Mouse (Mus musculus): ENCODE measurements around the gene H60c. TPM values are rescaled to one million over a fixed set of nuclear protein-coding genes. Genes with fewer than 3 reads are reported as not detected.
"Not testable (repeated sequence)": the region's sequence is repeated elsewhere in the genome, so short reads cannot be mapped to it uniquely, and the experiment has no call there.

H60c gene
- total RNA-seq (2018; cell fraction: chromatin; rRNA removed): not detected
- not detected for total RNA-seq (2018; cell fraction: cytosol; rRNA removed)
- not detected for total RNA-seq (2018; cell fraction: nucleus; rRNA removed)
- not detected in 3 replicates for polyA plus RNA-seq (2018)

GRCm38 (mm10) chr10:3267671-3268070 is at the start of gene H60c:
TSS of gene H60c (minus strand) at chr10:3267771.
- Histone ChIP-seq H3K36me3 (ENCODE audit: inconsistent target) (no peaks in the 10 kb centered on the region), H3K4me3 (ENCODE audit: inconsistent target) (no peak within 1 kb of the TSS), H3K79me2 (ENCODE audit: inconsistent target) (no peaks in the 10 kb centered on the region), H3K27ac (no peak within 1 kb of the TSS)
- 70% methylated on average over 8 of the region's 8 CpGs for WGBS (ENCODE audit: missing documents)

GRCm38 (mm10) chr10:3308821-3309206 is 41.2 kb upstream of the H60c start:
- no peak overlapping the region for H3K27ac ChIP-seq
- no peak overlapping the region for H3K4me3 ChIP-seq (ENCODE audit: inconsistent target)
- H3K36me3 ChIP-seq (ENCODE audit: inconsistent target): no peaks in the 10 kb centered on the region
- no peaks in the 10 kb centered on the region for H3K79me2 ChIP-seq (ENCODE audit: inconsistent target)
- WGBS (ENCODE audit: missing documents): 80% methylated on average over 1 of the region's 1 CpGs

- Histone ChIP-seq H3K4me3 (ENCODE audit: inconsistent target) (no peak overlapping the region), H3K36me3 (ENCODE audit: inconsistent target) (no peaks in the 10 kb centered on the region), H3K27ac (no peak overlapping the region), H3K79me2 (ENCODE audit: inconsistent target) (no peaks in the 10 kb centered on the region)
- 83% methylated on average over 4 of the region's 4 CpGs for WGBS (ENCODE audit: missing documents)
Measured at GRCm38 (mm10) chr10:3308180-3308820, 40.7 kb upstream of the H60c start.

DNA sequence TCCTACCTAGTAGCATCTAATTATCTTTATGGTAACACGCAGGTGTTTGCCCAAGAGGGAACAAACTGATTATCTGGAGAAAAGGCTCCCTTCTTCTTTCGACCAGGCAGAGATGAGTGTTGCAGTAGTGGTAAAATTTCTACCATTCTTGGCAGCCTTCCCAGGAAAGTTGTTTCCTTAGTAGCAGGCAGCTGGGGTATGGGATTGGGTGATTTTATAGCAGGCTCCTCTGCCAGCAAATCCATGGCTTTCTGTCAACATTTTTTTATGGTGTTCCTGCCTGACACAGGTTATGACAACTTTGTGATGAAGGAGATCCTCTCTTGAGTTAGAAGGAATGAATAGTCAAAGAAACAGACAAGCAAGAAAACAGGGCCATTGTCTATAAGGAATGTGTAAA is 40.2 kb upstream of the H60c start:
- no peak overlapping the region for H3K27ac ChIP-seq
- H3K36me3 ChIP-seq (ENCODE audit: inconsistent target): no peaks in the 10 kb centered on the region
- H3K4me3 ChIP-seq (ENCODE audit: inconsistent target): no peak overlapping the region
- H3K79me2 ChIP-seq (ENCODE audit: inconsistent target): no peaks in the 10 kb centered on the region
- WGBS (ENCODE audit: missing documents): 30% methylated on average over 2 of the region's 2 CpGs

- H3K36me3 ChIP-seq (ENCODE audit: inconsistent target): no peaks in the 10 kb centered on the region
- no peak overlapping the region for H3K27ac ChIP-seq
- H3K79me2 ChIP-seq (ENCODE audit: inconsistent target): no peaks in the 10 kb centered on the region
- no peak overlapping the region for H3K4me3 ChIP-seq (ENCODE audit: inconsistent target)
- 79% methylated on average over 2 of the region's 2 CpGs for WGBS (ENCODE audit: missing documents)
Measured at GRCm38 (mm10) chr10:3293969-3294368, 26.4 kb upstream of the H60c start.

- no peaks in the 10 kb centered on the region for H3K79me2 ChIP-seq (ENCODE audit: inconsistent target)
- H3K36me3 ChIP-seq (ENCODE audit: inconsistent target): no peaks in the 10 kb centered on the region
- H3K4me3 ChIP-seq (ENCODE audit: inconsistent target): no peak overlapping the region
- 12% methylated on average over 2 of the region's 2 CpGs for WGBS (ENCODE audit: missing documents)
- H3K27ac ChIP-seq: no peak overlapping the region
Measured at GRCm38 (mm10) chr10:3281047-3281446, 13.5 kb upstream of the H60c start.

- H3K4me3 ChIP-seq (ENCODE audit: inconsistent target): no peak overlapping the region
- 3% methylated on average over 3 of the region's 3 CpGs for WGBS (ENCODE audit: missing documents)
- no peak overlapping the region for H3K27ac ChIP-seq
Measured at GRCm38 (mm10) chr10:3274065-3274464, 6.5 kb upstream of the H60c start.

GRCm38 (mm10) chr10:3271036-3271435 is 3.5 kb upstream of the H60c start:
- WGBS (ENCODE audit: missing documents): 10% methylated on average over 3 of the region's 4 CpGs
- H3K4me3 ChIP-seq (ENCODE audit: inconsistent target): no peak overlapping the region
- no peaks in the 10 kb centered on the region for H3K36me3 ChIP-seq (ENCODE audit: inconsistent target)
- no peak overlapping the region for H3K27ac ChIP-seq
- H3K79me2 ChIP-seq (ENCODE audit: inconsistent target): no peaks in the 10 kb centered on the region

More at GRCm38 (mm10) chr10:3274065-3274464, 6.5 kb upstream of the H60c start:
- Histone ChIP-seq H3K36me3 (ENCODE audit: inconsistent target) (no peaks in the 10 kb centered on the region), H3K79me2 (ENCODE audit: inconsistent target) (no peaks in the 10 kb centered on the region)

- H3K79me2 ChIP-seq (ENCODE audit: inconsistent target): no peaks in the 10 kb centered on the region
- no peak overlapping the region for H3K4me3 ChIP-seq (ENCODE audit: inconsistent target)
- 0% methylated on average over 1 of the region's 2 CpGs for WGBS (ENCODE audit: missing documents)
- no peak overlapping the region for H3K27ac ChIP-seq
- H3K36me3 ChIP-seq (ENCODE audit: inconsistent target): no peaks in the 10 kb centered on the region
Measured at GRCm38 (mm10) chr10:3266729-3267128, 842 bp downstream of the H60c start.

DNA sequence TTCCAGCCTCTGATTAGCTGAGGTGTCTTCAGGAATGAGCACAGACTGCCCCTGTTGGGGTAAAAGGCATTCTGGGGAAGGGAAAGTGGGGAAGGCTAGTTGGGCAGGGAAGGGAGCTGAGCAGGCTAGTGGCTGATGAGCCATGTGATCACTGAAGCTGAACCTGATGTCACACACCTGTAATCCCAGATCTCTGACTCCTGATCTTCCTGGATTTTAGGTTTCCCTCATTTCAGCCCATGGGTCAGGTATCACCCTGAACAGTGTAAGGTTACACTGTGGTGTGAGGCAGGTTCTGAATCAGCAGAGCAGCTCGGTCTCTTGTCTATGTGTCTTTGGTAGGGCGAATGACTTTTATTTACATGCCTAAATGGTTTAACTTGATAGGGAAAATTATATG is 4.8 kb downstream of the H60c start:
- Histone ChIP-seq H3K79me2 (ENCODE audit: inconsistent target) (no peaks in the 10 kb centered on the region), H3K27ac (no peak overlapping the region), H3K36me3 (ENCODE audit: inconsistent target) (no peaks in the 10 kb centered on the region), H3K4me3 (ENCODE audit: inconsistent target) (no peak overlapping the region)
- 93% methylated on average over 2 of the region's 2 CpGs for whole genome bisulfite sequencing (ENCODE audit: missing documents)

- no peaks in the 10 kb centered on the region for H3K79me2 ChIP-seq (ENCODE audit: inconsistent target)
- 92% methylated on average over 3 of the region's 3 CpGs for WGBS (ENCODE audit: missing documents)
- no peaks in the 10 kb centered on the region for H3K36me3 ChIP-seq (ENCODE audit: inconsistent target)
- H3K27ac ChIP-seq: no peak overlapping the region
- H3K4me3 ChIP-seq (ENCODE audit: inconsistent target): no peak overlapping the region
Measured at GRCm38 (mm10) chr10:3257391-3257790, 10.2 kb downstream of the H60c start.

- H3K36me3 ChIP-seq (ENCODE audit: inconsistent target): not testable (repeated sequence)
Measured at GRCm38 (mm10) chr10:3238436-3238835, 29.1 kb downstream of the H60c start.

GRCm38 (mm10) chr10:3236638-3237270 is 30.8 kb downstream of the H60c start:
- WGBS (ENCODE audit: missing documents): 18% methylated on average over 5 of the region's 5 CpGs

More at GRCm38 (mm10) chr10:3238436-3238835, 29.1 kb downstream of the H60c start:
- H3K27ac ChIP-seq; H3K4me3 ChIP-seq (ENCODE audit: inconsistent target); H3K79me2 ChIP-seq (ENCODE audit: inconsistent target): not testable (repeated sequence)
- 17% methylated on average over 5 of the region's 5 CpGs for WGBS (ENCODE audit: missing documents)

GRCm38 (mm10) chr10:3228447-3229195 is 39.0 kb downstream of the H60c start:
- Histone ChIP-seq H3K4me3 (ENCODE audit: inconsistent target) (no peak overlapping the region), H3K79me2 (ENCODE audit: inconsistent target) (no peaks in the 10 kb centered on the region), H3K27ac (no peak overlapping the region), H3K36me3 (ENCODE audit: inconsistent target) (no peaks in the 10 kb centered on the region)
- 80% methylated on average over 2 of the region's 2 CpGs for WGBS (ENCODE audit: missing documents)

More at GRCm38 (mm10) chr10:3236638-3237270, 30.8 kb downstream of the H60c start:
- Histone ChIP-seq H3K79me2 (ENCODE audit: inconsistent target) (no peaks in the 10 kb centered on the region), H3K36me3 (ENCODE audit: inconsistent target) (no peaks in the 10 kb centered on the region), H3K4me3 (ENCODE audit: inconsistent target) (no peak overlapping the region), H3K27ac (no peak overlapping the region)
